Mouse (Mus musculus) forebrain, embryonic 14.5 days (tissue): ENCODE measurements at regions not wholly inside any gene's neighbourhood (a gene's known extent, or its start where the extent isn't known, plus 50 kb on each side); places are given as distances from the start of the nearest gene placed in this dataset.

ENCODE experiments used
- ATAC-seq: fragments of 200-750 bp; cut with Nextera tagmentation; 2 replicates; pipeline ENCODE4 v1.8.0; 2017; ENCODE audit warnings: mild to moderate bottlenecking, moderate library complexity
- DNase-seq: peaks from one replicate; pipeline ENCODE4 v3.0.0-alpha.2; 2015; ENCODE audit warnings: low spot score
- H3K27ac ChIP-seq: fragments of 300-500 bp; sonication (generic); 2 replicates; pipeline ENCODE4 v1.5.1; 2014; ENCODE audit warnings: low read depth, mild to moderate bottlenecking, control low read depth, low read length, moderate library complexity
- H3K27me3 ChIP-seq: fragments of 300-500 bp; sonication (generic); replicated peaks from 2 replicates; pipeline ENCODE4 v1.6.1; 2014; ENCODE audit warnings: low read length, control low read depth, mixed read lengths; ENCODE audit not compliant: control insufficient read depth, insufficient read depth
- H3K36me3 ChIP-seq: fragments of 300-500 bp; sonication (generic); 2 replicates; pipeline ENCODE4 v1.6.1; 2014; ENCODE audit warnings: low read length, control low read depth; ENCODE audit not compliant: control insufficient read depth, insufficient read depth
- H3K4me1 ChIP-seq: fragments of 300-500 bp; sonication (generic); 2 replicates; pipeline ENCODE4 v1.6.1; 2014; ENCODE audit warnings: antibody characterized with exemption, low read length, control low read depth; ENCODE audit not compliant: control insufficient read depth, insufficient read depth
- H3K4me2 ChIP-seq: fragments of 300-500 bp; sonication (generic); 2 replicates; pipeline ENCODE4 v1.6.1; 2014; ENCODE audit warnings: mild to moderate bottlenecking, control low read depth, low read length
- H3K4me3 ChIP-seq: fragments of 300-500 bp; sonication (generic); 2 replicates; pipeline ENCODE4 v1.5.1; 2014; ENCODE audit warnings: low read depth, low read length, control low read depth
- H3K9ac ChIP-seq: fragments of 300-500 bp; sonication (generic); 2 replicates; pipeline ENCODE4 v1.6.1; 2014; ENCODE audit warnings: mild to moderate bottlenecking, low read length, control low read depth, moderate library complexity
- H3K9me3 ChIP-seq: fragments of 300-500 bp; sonication (generic); replicated peaks from 2 replicates; pipeline ENCODE4 v1.6.1; 2016; ENCODE audit warnings: low read length, control low read depth, mixed read lengths; ENCODE audit not compliant: control insufficient read depth
- WGBS: fragments of 180-500 bp; shearing (Covaris S2); extraction: QIAGEN DNeasy Blood & Tissue Kit; methylation state at CpG from one replicate; pipeline ENCODE4 v1.1.7; 2014; 5-methylcytosine and 5-hydroxymethylcytosine counted together

GRCm38 (mm10) chr4:29482407-29482806, 669.5 kb downstream of the Epha7 start:
- Histone ChIP-seq H3K27ac (no peak overlapping the region), H3K36me3 (no peaks in the 10 kb centered on the region), H3K4me3 (no peak overlapping the region), H3K4me1 (no peaks in the 10 kb centered on the region), H3K9ac (no peak overlapping the region), H3K9me3 (no peaks in the 10 kb centered on the region), H3K27me3 (no peaks in the 10 kb centered on the region), H3K4me2 (no peak overlapping the region)
- ATAC-seq (no peak), DNase-seq (no peak)
- 89% methylated on average over 2 of the region's 2 CpGs for WGBS

- Histone ChIP-seq H3K27ac (no peak overlapping the region), H3K9ac (no peak overlapping the region), H3K36me3 (no peaks in the 10 kb centered on the region), H3K27me3 (no peaks in the 10 kb centered on the region), H3K4me3 (no peak overlapping the region), H3K4me1 (no peaks in the 10 kb centered on the region), H3K4me2 (no peak overlapping the region), H3K9me3 (no peaks in the 10 kb centered on the region)
- WGBS = 51% methylated on average over 1 of the region's 1 CpGs
- DNase-seq = no peak
- ATAC-seq = no peak
These were observed 687.9 kb downstream of the Epha7 start for GRCm38 (mm10) chr4:29500844-29501243.

GRCm38 (mm10) chr4:29525051-29525450, 712.1 kb downstream of the Epha7 start:
- DNase-seq = no peak
- Histone ChIP-seq H3K9ac (no peak overlapping the region), H3K27ac (no peak overlapping the region), H3K4me3 (no peak overlapping the region), H3K27me3 (no peaks in the 10 kb centered on the region), H3K4me1 (no peaks in the 10 kb centered on the region), H3K36me3 (no peaks in the 10 kb centered on the region), H3K4me2 (no peak overlapping the region), H3K9me3 (no peaks in the 10 kb centered on the region)
- 63% methylated on average over 4 of the region's 4 CpGs for WGBS
- ATAC-seq = no peak

- WGBS = 77% methylated on average over 5 of the region's 5 CpGs
- Histone ChIP-seq H3K9me3 (no peaks in the 10 kb centered on the region), H3K4me3 (no peak overlapping the region), H3K27ac (no peak overlapping the region), H3K36me3 (no peaks in the 10 kb centered on the region), H3K9ac (no peak overlapping the region), H3K27me3 (no peaks in the 10 kb centered on the region), H3K4me2 (no peak overlapping the region), H3K4me1 (no peaks in the 10 kb centered on the region)
- ATAC-seq (0 out of 2 replicates have a peak, but pooled peaks have one; percentile 54), DNase-seq (peak; percentile 60)
These were observed 713.1 kb downstream of the Epha7 start for GRCm38 (mm10) chr4:29525769-29526658.
